Mouse (Mus musculus) CH12.LX (cell line): ENCODE results near the gene 6430550D23Rik.

ENCODE experiments used
- BHLHE40 ChIP-seq: IDR thresholded peaks from 2 replicates; pipeline ENCODE4 v1.6.1; 2011; ENCODE audit warnings: mild to moderate bottlenecking, low read depth, low read length, improper control_type of control experiment
- CHD1 ChIP-seq: IDR thresholded peaks from 2 replicates; pipeline ENCODE4 v1.6.1; 2012; ENCODE audit warnings: low read depth, low read length, improper control_type of control experiment, inconsistent platforms
- CTCF ChIP-seq, 2 experiments: IDR thresholded peaks in 1 of 2; conservative IDR thresholded peaks in 1 of 2; 2 replicates each; pipeline ENCODE4 v1.5.1; 2011 to 2012; ENCODE audit warnings: low read depth in 2 of 2, low read length in 2 of 2, improper control_type of control experiment in 1 of 2, inconsistent platforms in 1 of 2, mild to moderate bottlenecking in 1 of 2, moderate library complexity in 1 of 2
- EP300 ChIP-seq: IDR thresholded peaks from 2 replicates; pipeline ENCODE4 v1.6.1; 2011; ENCODE audit warnings: low read length, improper control_type of control experiment
- MAX ChIP-seq: IDR thresholded peaks from 2 replicates; pipeline ENCODE4 v1.6.1; 2011; ENCODE audit warnings: low read length, improper control_type of control experiment
- POLR2A ChIP-seq: IDR thresholded peaks from 2 replicates; pipeline ENCODE4 v1.6.1; 2011; ENCODE audit warnings: low read depth, mild to moderate bottlenecking, improper control_type of control experiment, low read length
- POLR2AphosphoS2 ChIP-seq: IDR thresholded peaks from 2 replicates; pipeline ENCODE4 v1.6.1; 2011; ENCODE audit warnings: low read depth, low read length, improper control_type of control experiment
- RAD21 ChIP-seq: IDR thresholded peaks from 2 replicates; pipeline ENCODE4 v1.6.1; 2011; ENCODE audit warnings: low read depth, mild to moderate bottlenecking, low read length, improper control_type of control experiment, moderate library complexity
- SIN3A ChIP-seq: IDR thresholded peaks from 2 replicates; pipeline ENCODE4 v1.6.1; 2012; ENCODE audit warnings: low read length, improper control_type of control experiment, inconsistent platforms
- TCF12 ChIP-seq: IDR thresholded peaks from 2 replicates; pipeline ENCODE4 v1.6.1; 2014; ENCODE audit warnings: low read depth, mild to moderate bottlenecking, inconsistent platforms, low read length, improper control_type of control experiment
- UBTF ChIP-seq: IDR thresholded peaks from 2 replicates; pipeline ENCODE4 v1.6.1; 2012; ENCODE audit warnings: low read depth, mild to moderate bottlenecking, inconsistent platforms, low read length, improper control_type of control experiment, moderate library complexity
- USF1 ChIP-seq: IDR thresholded peaks from 2 replicates; pipeline ENCODE4 v1.6.1; 2014; ENCODE audit warnings: low read depth, mild to moderate bottlenecking, inconsistent platforms, low read length, improper control_type of control experiment
- ZNF384 ChIP-seq: IDR thresholded peaks from 2 replicates; pipeline ENCODE4 v1.6.1; 2012; ENCODE audit warnings: low read depth, low read length, improper control_type of control experiment, inconsistent platforms

DNA sequence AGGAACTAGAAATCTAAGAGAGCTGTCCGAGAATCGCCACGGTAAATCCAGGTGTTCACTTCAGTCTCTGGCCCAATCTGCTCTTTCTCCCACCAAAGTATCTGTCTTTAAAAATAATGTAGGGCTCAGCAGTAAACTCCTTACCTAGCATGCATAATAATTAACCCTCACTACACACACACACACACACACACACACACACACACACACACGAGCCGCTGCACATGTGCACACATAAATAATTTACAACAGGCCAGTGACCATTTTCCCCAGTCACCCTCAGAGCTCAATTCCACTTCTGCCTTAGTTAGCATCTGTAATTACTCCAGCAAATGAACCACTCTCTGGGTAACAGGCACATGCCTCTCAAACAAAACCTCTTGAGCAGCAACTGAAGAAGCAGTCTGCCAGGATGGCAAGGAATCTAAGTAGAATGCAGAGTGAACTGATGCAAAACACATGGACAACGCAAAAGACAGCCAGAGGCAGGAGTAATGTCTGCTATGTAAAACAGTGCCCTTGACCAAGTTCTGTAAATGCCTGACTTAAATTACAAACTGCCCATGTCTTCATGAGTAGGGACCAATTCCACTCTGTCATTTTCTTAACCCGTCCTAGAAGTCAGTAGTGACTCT, 78.9 kb downstream of the 6430550D23Rik start:
- TF ChIP-seq EP300: no peak
- no peak for TF ChIP-seq POLR2A
- TF ChIP-seq CTCF (conservative IDR thresholded peaks at IDR 0.05 in 1 of 2, IDR thresholded peaks at IDR 0.05 in 1 of 2; ENCODE audit: low read depth in 2 of 2, low read length in 2 of 2): no peak
- TF ChIP-seq SIN3A: peak; percentile 77; the same call in 1 of the 2 replicates
- peak; percentile 40; the same call in 1 of the 2 replicates for TF ChIP-seq BHLHE40
- no peak for TF ChIP-seq POLR2AphosphoS2
- TF ChIP-seq TCF12: no peak
- no peak for TF ChIP-seq RAD21
- no peak for TF ChIP-seq UBTF
- TF ChIP-seq CHD1: no peak
- TF ChIP-seq MAX: peak; percentile 62; the same call in 1 of the 2 replicates
- TF ChIP-seq ZNF384: no peak
- TF ChIP-seq USF1: no peak
